Comparison of ENCODE assay signal across 25 mouse cellular contexts in the genomic region with DNA sequence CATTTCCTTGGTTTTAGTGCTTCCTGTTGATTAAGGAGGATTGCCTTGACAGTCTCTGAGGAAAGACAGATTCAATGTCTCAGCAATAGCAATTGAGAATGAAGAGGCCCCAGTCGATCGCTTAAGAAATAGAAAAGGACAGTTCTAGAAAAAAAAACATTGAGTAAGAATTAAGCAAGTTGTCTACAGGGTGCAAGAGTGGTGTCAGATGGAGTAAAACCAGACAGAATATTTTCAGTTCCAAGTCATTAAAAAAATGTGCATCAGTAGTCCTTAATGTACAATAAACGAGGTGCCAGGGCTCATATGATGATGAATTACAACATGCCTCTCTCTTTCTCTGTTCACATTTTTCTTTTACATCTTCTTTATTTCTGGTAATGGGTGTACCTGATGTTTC.
DNase-seq lines count a peak whose midpoint lies in the region; ATAC-seq lines count a peak whose summit lies in the region.
"Had no signal": no experiment of that assay in that cellular context is flagged by ENCODE, and none has a peak within 500 bp of the region (broad histone marks: within the 10 kb centered on the region; RNA-seq: fewer than 3 reads in every experiment).

No protein-coding gene starts in this region.

- WGBS in lung, embryonic 16.5 days, result 50% methylated on average over 3 of the region's 3 CpGs

- no peak overlapping the region for H3K4me2 ChIP-seq in lung, embryonic 16.5 days (ENCODE audit: low read depth, low read length)
- H3K4me2 ChIP-seq: embryonic facial prominence, embryonic 12.5 days; forebrain, embryonic 13.5 days; forebrain, embryonic 15.5 days had no signal

- DNase-seq in embryo, embryonic 10 days (ENCODE audit: low spot score), result peak; percentile 12
- no peak for DNase-seq in embryo, embryonic 11 days
- peak; percentile 1 for DNase-seq in kidney, postnatal 14 days
- no peak for DNase-seq in kidney, postnatal 4 days
- no peak for DNase-seq in lung, postnatal 36 days
- DNase-seq: adrenal gland, adult 8-10 months; adrenal gland, postnatal 14 days; adrenal gland, postnatal 36 days; B cell, adult 2 months; cerebellum, adult 11-12 months; cerebellum, adult 2 months; cerebellum, adult 9-10 months; cerebellum, postnatal 10 days; cerebellum, postnatal 25 days; forebrain, postnatal 0 days had no signal

- H3K9ac ChIP-seq in lung, embryonic 16.5 days (ENCODE audit: low read length), result no peak overlapping the region
- H3K9ac ChIP-seq: embryonic facial prominence, embryonic 12.5 days; forebrain, embryonic 13.5 days; forebrain, embryonic 15.5 days; forebrain, postnatal 0 days had no signal

- no peaks in the 10 kb centered on the region for H3K27me3 ChIP-seq in lung, embryonic 16.5 days (ENCODE audit: control insufficient read depth, insufficient read depth, low read depth, low read length)
- H3K27me3 ChIP-seq: CH12.LX; embryonic facial prominence, embryonic 12.5 days; forebrain, embryonic 13.5 days; forebrain, embryonic 15.5 days had no signal

- H3K4me1 ChIP-seq in lung, embryonic 16.5 days (replicated peaks; ENCODE audit: control insufficient read depth, insufficient read depth, low read length), result peaks cover 2% of the 10 kb centered on the region; the same call in 1 of the 2 replicates
- H3K4me1 ChIP-seq: embryonic facial prominence, embryonic 10.5 days; embryonic facial prominence, embryonic 12.5 days; forebrain, embryonic 13.5 days; forebrain, embryonic 15.5 days had no signal

- H3K4me3 ChIP-seq in lung, embryonic 16.5 days (ENCODE audit: low read length), result no peak overlapping the region
- H3K4me3 ChIP-seq: embryonic facial prominence, embryonic 10.5 days; embryonic facial prominence, embryonic 12.5 days; forebrain, embryonic 13.5 days; forebrain, embryonic 15.5 days had no signal

- ATAC-seq in lung, embryonic 16.5 days (ENCODE audit: low read depth), result peak; percentile 49; the same call in 1 of the 2 replicates
- ATAC-seq: activated CD4-positive, CD25-positive, alpha-beta regulatory T cell, adult 4 months; CD4-positive, CD25-positive, alpha-beta regulatory T cell, adult 4 months; forebrain, embryonic 13.5 days; forebrain, embryonic 15.5 days; forebrain, postnatal 0 days; Patski had no signal

- no peaks in the 10 kb centered on the region for H3K9me3 ChIP-seq in lung, embryonic 16.5 days (ENCODE audit: control insufficient read depth, low read length)
- H3K9me3 ChIP-seq: embryonic facial prominence, embryonic 10.5 days; embryonic facial prominence, embryonic 12.5 days; forebrain, embryonic 13.5 days; forebrain, embryonic 15.5 days had no signal

- H3K27ac ChIP-seq in lung, embryonic 16.5 days (ENCODE audit: low read length), result no peak overlapping the region
- H3K27ac ChIP-seq: embryonic facial prominence, embryonic 10.5 days; embryonic facial prominence, embryonic 12.5 days; forebrain, embryonic 13.5 days; forebrain, embryonic 15.5 days had no signal

- no peaks in the 10 kb centered on the region for H3K36me3 ChIP-seq in lung, embryonic 16.5 days (ENCODE audit: control insufficient read depth, insufficient read depth, low read length)
- H3K36me3 ChIP-seq: embryonic facial prominence, embryonic 10.5 days; embryonic facial prominence, embryonic 12.5 days; forebrain, embryonic 15.5 days; G1E had no signal

Comparison
In these comparisons a context has a peak if more than half of its experiments do, and no peak if none do; other contexts are left out.
1. DNase-seq: peak in embryo, embryonic 10 days (single experiment) and kidney, postnatal 14 days (single experiment); none in embryo, embryonic 11 days (single experiment), kidney, postnatal 4 days (0 of 2) and lung, postnatal 36 days (single experiment).